Mouse (Mus musculus): ENCODE results near the gene Adprm. TPM values are rescaled to one million over a fixed set of nuclear protein-coding genes. Genes with fewer than 3 reads are reported as not detected.

Gene Adprm
- polyA plus RNA-seq, 1 experiment, result 29.4 TPM

DNA sequence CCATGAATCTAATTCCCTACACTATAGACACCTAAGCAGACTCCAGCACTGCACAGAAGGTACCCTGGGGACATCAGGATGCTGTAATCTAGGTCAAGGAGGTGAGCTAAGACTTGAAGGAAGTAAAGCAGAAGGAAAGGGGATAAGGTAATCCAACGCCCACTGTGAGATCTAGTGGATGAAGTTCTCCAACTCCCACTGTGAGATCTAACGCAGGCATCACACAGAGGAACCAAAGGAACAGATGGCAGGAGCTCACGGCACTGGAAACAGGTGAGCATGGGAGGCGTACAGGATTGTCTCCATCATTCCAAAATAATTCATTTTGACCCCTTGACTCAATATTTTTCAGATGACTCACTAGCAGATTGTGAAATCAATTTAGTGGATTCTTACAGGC is 55.9 kb downstream of the Adprm start:
- no peak overlapping the region for H3K27ac ChIP-seq (ENCODE audit: insufficient read depth, low read depth, low read length)
- no peak overlapping the region for H3K4me3 ChIP-seq (ENCODE audit: insufficient read depth, low read length)
- TF ChIP-seq POLR2A (IDR thresholded peaks at IDR 0.05; ENCODE audit: borderline replicate concordance, low read depth, low read length) (no peak), CTCF (IDR thresholded peaks at IDR 0.05; ENCODE audit: low read depth, low read length) (no peak)

DNA sequence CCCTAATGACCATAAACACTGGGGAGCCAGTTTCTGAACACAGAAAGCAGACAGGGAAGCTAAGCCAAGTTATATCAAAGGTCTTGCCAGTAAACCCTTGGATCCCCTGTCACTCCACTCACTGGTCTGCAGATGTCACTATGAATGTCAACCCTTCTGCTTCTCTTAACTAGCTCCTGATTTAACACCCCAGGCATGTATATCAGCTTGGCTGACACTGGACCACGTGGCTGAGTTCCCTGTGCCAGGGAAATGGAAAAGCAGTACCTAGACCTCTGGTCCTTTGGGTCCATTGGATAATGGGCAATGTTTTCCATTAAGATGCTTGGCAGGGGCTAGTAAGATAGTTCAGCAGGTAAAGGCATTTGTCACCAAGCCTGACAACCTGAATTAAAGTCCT is 58.7 kb downstream of the Adprm start:
- Histone ChIP-seq H3K4me1 (ENCODE audit: control insufficient read depth, insufficient read depth, low read length) (no peaks in the 10 kb centered on the region), H3K27ac (ENCODE audit: insufficient read depth, low read depth, low read length) (no peak overlapping the region), H3K4me3 (ENCODE audit: insufficient read depth, low read length) (no peak overlapping the region)
- TF ChIP-seq POLR2A (IDR thresholded peaks at IDR 0.05; ENCODE audit: borderline replicate concordance, low read depth, low read length) (no peak), CTCF (IDR thresholded peaks at IDR 0.05; ENCODE audit: low read depth, low read length) (no peak)

More for the DNA sequence above, 55.9 kb downstream of the Adprm start:
- H3K4me1 ChIP-seq (ENCODE audit: control insufficient read depth, insufficient read depth, low read length), result no peaks in the 10 kb centered on the region

DNA sequence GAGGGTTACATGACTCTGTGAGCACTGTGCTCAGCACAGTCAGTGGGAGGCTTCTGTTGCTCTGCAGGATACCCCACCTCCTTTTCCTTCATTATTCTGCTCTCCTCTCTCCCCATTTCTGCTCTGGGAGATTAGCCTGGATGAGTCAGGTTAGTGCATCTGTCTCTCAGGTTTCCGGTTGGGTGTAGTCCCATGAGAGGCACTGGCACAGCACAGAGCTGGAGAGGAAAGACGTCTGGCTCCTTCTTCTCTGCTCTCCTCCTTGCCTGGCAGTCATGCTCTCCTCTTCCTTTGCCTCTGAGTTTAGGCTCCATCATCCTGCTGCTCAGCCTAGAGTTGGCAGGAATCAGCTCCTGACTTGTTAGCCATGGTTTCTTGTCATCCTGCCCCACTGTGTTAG is 60.2 kb downstream of the Adprm start:
- TF ChIP-seq POLR2A (IDR thresholded peaks at IDR 0.05; ENCODE audit: borderline replicate concordance, low read depth, low read length) (no peak), CTCF (IDR thresholded peaks at IDR 0.05; ENCODE audit: low read depth, low read length) (no peak)
- H3K4me1 ChIP-seq (ENCODE audit: control insufficient read depth, insufficient read depth, low read length), result no peaks in the 10 kb centered on the region
- H3K27ac ChIP-seq (ENCODE audit: insufficient read depth, low read depth, low read length), result no peak overlapping the region
- no peak overlapping the region for H3K4me3 ChIP-seq (ENCODE audit: insufficient read depth, low read length)

Other genes with a start within 250 kb of the Adprm start
- not detected in 2 replicates for gene Pirt, start 140.6 kb downstream of the Adprm start, polyA plus RNA-seq (2012; ENCODE audit: insufficient read depth, insufficient read length, missing spikeins)
- gene Tmem238l, start 96.0 kb downstream of the Adprm start, polyA plus RNA-seq (2012; ENCODE audit: insufficient read depth, insufficient read length, missing spikeins), result not detected in 2 replicates
- 6.7 and 8.1 TPM in 2 replicates for gene Tmem220, start 27.4 kb downstream of the Adprm start, polyA plus RNA-seq (2012; ENCODE audit: insufficient read depth, insufficient read length, missing spikeins)
- 8.7 and 8.8 TPM in 2 replicates for gene Sco1, start 76 bp upstream of the Adprm start, polyA plus RNA-seq (2012; ENCODE audit: insufficient read depth, insufficient read length, missing spikeins)
- not detected in 2 replicates for gene Myh3, start 25.7 kb upstream of the Adprm start, polyA plus RNA-seq (2012; ENCODE audit: insufficient read depth, insufficient read length, missing spikeins)
- not detected in 2 replicates for gene Myh2, start 118.4 kb upstream of the Adprm start, polyA plus RNA-seq (2012; ENCODE audit: insufficient read depth, insufficient read length, missing spikeins)
- 0.25 and 0.29 TPM in 2 replicates for gene Myh1, start 147.5 kb upstream of the Adprm start, polyA plus RNA-seq (2012; ENCODE audit: insufficient read depth, insufficient read length, missing spikeins)
- gene Myh4, start 185.4 kb upstream of the Adprm start, polyA plus RNA-seq (2012; ENCODE audit: insufficient read depth, insufficient read length, missing spikeins), result 0.27 and 0.41 TPM in 2 replicates
- gene Myh8, start 224.5 kb upstream of the Adprm start, polyA plus RNA-seq (2012; ENCODE audit: insufficient read depth, insufficient read length, missing spikeins), result not detected in 2 replicates